Mouse (Mus musculus) embryonic facial prominence, embryonic 14.5 days (tissue): ENCODE data around the gene Pcsk2. TPM values are rescaled to one million over a fixed set of nuclear protein-coding genes. Genes with fewer than 3 reads are reported as not detected.

Experiments
- ATAC-seq: fragments of 200-750 bp; cut with Nextera tagmentation; 2 replicates; pipeline ENCODE4 v1.8.0; 2017; ENCODE audit warnings: low read depth, moderate number of reproducible peaks, moderate TSS enrichment
- DNase-seq: peaks from one replicate; pipeline ENCODE4 v3.0.0-alpha.2; 2015; ENCODE audit warnings: low spot score
- H3K27ac ChIP-seq: fragments of 300-500 bp; sonication (generic); replicated peaks from 2 replicates; pipeline ENCODE4 v1.5.1; 2014; ENCODE audit warnings: low read depth, mild to moderate bottlenecking, low read length, moderate library complexity
- H3K27me3 ChIP-seq: fragments of 300-500 bp; sonication (generic); replicated peaks from 2 replicates; pipeline ENCODE4 v1.6.1; 2014; ENCODE audit warnings: low read length; ENCODE audit not compliant: control insufficient read depth, insufficient read depth
- H3K36me3 ChIP-seq: fragments of 300-500 bp; sonication (generic); 2 replicates; pipeline ENCODE4 v1.6.1; 2014; ENCODE audit warnings: low read length, mixed read lengths; ENCODE audit not compliant: control insufficient read depth, insufficient read depth
- H3K4me1 ChIP-seq: fragments of 300-500 bp; sonication (generic); 2 replicates; pipeline ENCODE4 v1.6.1; 2014; ENCODE audit warnings: antibody characterized with exemption, low read length; ENCODE audit not compliant: control insufficient read depth, insufficient read depth
- H3K4me2 ChIP-seq: fragments of 300-500 bp; sonication (generic); 2 replicates; pipeline ENCODE4 v1.6.1; 2014; ENCODE audit warnings: low read depth, mild to moderate bottlenecking, low read length, moderate library complexity, mixed read lengths
- H3K4me3 ChIP-seq: fragments of 300-500 bp; sonication (generic); 2 replicates; pipeline ENCODE4 v1.5.1; 2014; ENCODE audit warnings: low read depth, mild to moderate bottlenecking, low read length
- H3K9ac ChIP-seq: fragments of 300-500 bp; sonication (generic); 2 replicates; pipeline ENCODE4 v1.6.1; 2014; ENCODE audit warnings: low read depth, mild to moderate bottlenecking, low read length, moderate library complexity, mixed read lengths
- H3K9me3 ChIP-seq: fragments of 300-500 bp; sonication (generic); 2 replicates; pipeline ENCODE4 v1.6.1; 2016; ENCODE audit warnings: low read length; ENCODE audit not compliant: control insufficient read depth
- WGBS: fragments of 180-500 bp; shearing (Covaris S2); extraction: QIAGEN DNeasy Blood & Tissue Kit; methylation state at CpG from one replicate; pipeline ENCODE4 v1.1.7; 2014; 5-methylcytosine and 5-hydroxymethylcytosine counted together
- polyA plus RNA-seq: library from polyadenylated mRNA; unstranded; fragments of >200 nt; fragmentation: Nextera tagmentation; extraction: Ambion mirVana; gene quantifications from 2 replicates; pipeline ENCODE4 v1.2.1, GENCODE M21; 2014

Gene Pcsk2
- polyA plus RNA-seq, 1 experiment from 2014 or later: 2.7 TPM

DNA sequence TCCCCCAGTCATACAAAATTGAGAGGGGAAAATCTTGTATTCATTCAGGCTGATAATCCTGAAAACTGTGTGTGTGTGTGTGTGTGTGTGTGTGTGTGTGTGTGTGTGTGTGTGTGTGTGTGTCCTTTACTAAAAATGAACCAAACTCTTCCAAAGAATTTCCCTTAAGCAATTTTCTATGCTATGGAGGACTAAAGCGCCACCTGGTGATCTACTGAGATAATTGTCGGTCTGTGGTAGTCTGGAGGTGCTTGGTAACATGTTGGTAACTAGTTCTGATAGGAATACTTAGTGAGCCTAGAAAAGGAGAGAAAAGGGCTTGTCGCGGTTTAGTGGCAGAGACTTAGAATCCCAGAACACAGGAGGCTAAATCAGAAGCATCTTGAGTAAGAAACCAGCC, 230.5 kb downstream of the Pcsk2 start:
- H3K36me3 ChIP-seq: no peaks in the 10 kb centered on the region
- H3K9me3 ChIP-seq: no peaks in the 10 kb centered on the region
- H3K4me3 ChIP-seq: no peak overlapping the region
- no peak overlapping the region for H3K9ac ChIP-seq
- no peaks in the 10 kb centered on the region for H3K4me1 ChIP-seq
- no peak overlapping the region for H3K27ac ChIP-seq
- ATAC-seq (no peak), DNase-seq (peak; percentile 68)
- H3K27me3 ChIP-seq: no peaks in the 10 kb centered on the region
- 2% methylated on average over 4 of the region's 4 CpGs for WGBS
- no peak overlapping the region for H3K4me2 ChIP-seq

DNA sequence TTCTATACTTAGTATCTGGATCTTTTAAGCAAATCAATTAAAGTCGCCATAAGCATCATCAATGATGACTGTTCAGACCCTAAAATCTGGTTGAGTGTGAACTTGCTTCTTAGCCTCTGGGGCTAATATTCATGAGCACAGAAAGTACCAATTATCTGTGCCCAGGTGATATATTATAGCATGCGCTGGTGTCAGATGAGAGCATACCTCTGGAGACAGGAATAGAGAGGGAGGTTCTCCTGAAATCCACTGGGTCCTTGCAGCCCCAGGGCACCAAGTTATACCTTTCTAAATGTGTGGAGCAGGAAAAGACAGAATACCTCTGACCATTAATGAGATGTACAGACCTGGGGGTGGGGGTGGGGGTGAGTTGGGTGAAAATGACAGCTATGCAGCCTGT, 234.4 kb downstream of the Pcsk2 start:
- DNase-seq: no peak
- no peak overlapping the region for H3K9ac ChIP-seq
- no peaks in the 10 kb centered on the region for H3K27me3 ChIP-seq
- no peaks in the 10 kb centered on the region for H3K4me1 ChIP-seq
- H3K4me2 ChIP-seq: no peak overlapping the region
- WGBS: 73% methylated on average over 2 of the region's 2 CpGs
- no peak for ATAC-seq
- no peak overlapping the region for H3K27ac ChIP-seq
- no peaks in the 10 kb centered on the region for H3K36me3 ChIP-seq
- H3K9me3 ChIP-seq: no peaks in the 10 kb centered on the region
- H3K4me3 ChIP-seq: no peak overlapping the region

- Histone ChIP-seq H3K9me3 (no peaks in the 10 kb centered on the region), H3K4me2 (no peak overlapping the region), H3K4me1 (no peaks in the 10 kb centered on the region), H3K36me3 (no peaks in the 10 kb centered on the region), H3K27me3 (no peaks in the 10 kb centered on the region), H3K4me3 (no peak overlapping the region), H3K9ac (no peak overlapping the region), H3K27ac (no peak overlapping the region)
- ATAC-seq: no peak
- DNase-seq: no peak
- WGBS: 82% methylated on average over 5 of the region's 5 CpGs
Measured at GRCm38 (mm10) chr2:143789911-143790310, 244.0 kb downstream of the Pcsk2 start.

DNA sequence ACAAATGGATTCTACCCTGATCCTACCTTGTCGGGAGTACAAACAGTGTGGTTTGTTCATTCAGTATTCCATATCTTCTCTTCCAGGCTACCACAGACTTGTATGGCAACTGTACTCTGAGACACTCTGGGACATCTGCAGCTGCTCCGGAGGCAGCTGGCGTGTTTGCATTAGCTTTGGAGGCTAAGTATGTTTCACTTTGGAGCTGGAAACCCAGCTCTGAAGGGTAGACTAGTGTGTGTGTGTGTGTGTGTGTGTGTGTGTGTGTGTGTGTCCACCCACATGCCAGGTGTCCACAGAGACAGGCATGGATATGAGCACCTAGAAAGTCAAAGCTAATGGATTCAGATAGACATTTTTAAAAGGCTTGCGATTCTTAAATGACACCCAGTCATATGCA, 249.9 kb downstream of the Pcsk2 start:
- Histone ChIP-seq H3K36me3 (no peaks in the 10 kb centered on the region), H3K27me3 (no peaks in the 10 kb centered on the region), H3K4me1 (no peaks in the 10 kb centered on the region), H3K4me2 (no peak overlapping the region), H3K9ac (no peak overlapping the region), H3K9me3 (no peaks in the 10 kb centered on the region), H3K27ac (no peak overlapping the region), H3K4me3 (no peak overlapping the region)
- ATAC-seq (no peak), DNase-seq (peak; percentile 29)
- WGBS: 83% methylated on average over 4 of the region's 4 CpGs

DNA sequence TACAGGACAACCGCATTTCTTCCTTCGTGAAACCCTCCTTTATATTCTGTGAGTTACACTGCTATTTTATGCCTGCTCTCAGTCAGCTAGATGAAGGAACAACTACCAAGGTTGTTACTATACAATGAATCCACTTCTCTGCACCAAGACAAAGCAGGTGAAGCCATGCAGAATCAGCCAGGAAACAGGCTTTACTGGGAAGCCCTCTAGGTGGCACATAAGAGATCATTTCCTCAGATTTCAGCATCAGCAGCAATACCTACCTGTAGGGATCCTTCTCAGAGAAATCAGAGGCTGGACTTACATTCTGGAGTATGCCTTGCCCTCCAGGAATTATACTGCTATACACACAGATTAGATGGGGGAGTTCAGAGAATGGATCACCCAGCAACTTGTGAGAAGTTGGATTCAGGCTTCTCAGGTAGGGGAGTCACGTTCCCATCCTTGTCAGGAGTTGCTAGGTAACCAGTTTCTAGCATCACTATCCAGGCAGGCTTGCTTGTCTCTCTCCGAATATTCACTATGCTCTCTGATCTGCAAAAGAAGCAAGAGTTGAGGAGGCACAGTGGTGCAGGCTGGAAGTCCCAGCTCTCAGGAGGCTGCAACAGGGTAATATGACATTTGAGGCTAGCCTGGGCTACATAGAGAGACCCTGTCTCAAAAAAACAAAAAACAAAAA, 250.5 kb downstream of the Pcsk2 start:
- no peaks in the 10 kb centered on the region for H3K9me3 ChIP-seq
- no peaks in the 10 kb centered on the region for H3K4me1 ChIP-seq
- H3K4me2 ChIP-seq: no peak overlapping the region
- H3K36me3 ChIP-seq: no peaks in the 10 kb centered on the region
- no peak overlapping the region for H3K27ac ChIP-seq
- no peak overlapping the region for H3K4me3 ChIP-seq
- H3K9ac ChIP-seq: no peak overlapping the region
- no peaks in the 10 kb centered on the region for H3K27me3 ChIP-seq
- DNase-seq: no peak
- 71% methylated on average over 4 of the region's 4 CpGs for WGBS
- no peak for ATAC-seq

GRCm38 (mm10) chr2:143801097-143801496, 255.1 kb downstream of the Pcsk2 start:
- Histone ChIP-seq H3K4me3 (no peak overlapping the region), H3K27me3 (no peaks in the 10 kb centered on the region), H3K4me1 (no peaks in the 10 kb centered on the region), H3K9me3 (no peaks in the 10 kb centered on the region), H3K4me2 (no peak overlapping the region), H3K9ac (no peak overlapping the region), H3K36me3 (no peaks in the 10 kb centered on the region), H3K27ac (no peak overlapping the region)
- peak; percentile 20 for DNase-seq
- no peak for ATAC-seq
- 41% methylated on average over 5 of the region's 5 CpGs for WGBS

GRCm38 (mm10) chr2:143806140-143806923, 260.4 kb downstream of the Pcsk2 start:
- no peaks in the 10 kb centered on the region for H3K9me3 ChIP-seq
- ATAC-seq: no peak
- H3K4me1 ChIP-seq: no peaks in the 10 kb centered on the region
- H3K27ac ChIP-seq: no peak overlapping the region
- H3K4me3 ChIP-seq: no peak overlapping the region
- H3K4me2 ChIP-seq: no peak overlapping the region
- H3K9ac ChIP-seq: no peak overlapping the region
- 61% methylated on average over 15 of the region's 15 CpGs for WGBS
- DNase-seq: no peak
- no peaks in the 10 kb centered on the region for H3K36me3 ChIP-seq
- H3K27me3 ChIP-seq: no peaks in the 10 kb centered on the region

- no peak overlapping the region for H3K4me3 ChIP-seq
- no peaks in the 10 kb centered on the region for H3K36me3 ChIP-seq
- H3K9me3 ChIP-seq: no peaks in the 10 kb centered on the region
- DNase-seq (peak; percentile 42), ATAC-seq (no peak)
- H3K9ac ChIP-seq: no peak overlapping the region
- 74% methylated on average over 9 of the region's 9 CpGs for WGBS
- H3K4me1 ChIP-seq: no peaks in the 10 kb centered on the region
- H3K27ac ChIP-seq: no peak overlapping the region
- H3K27me3 ChIP-seq: no peaks in the 10 kb centered on the region
- H3K4me2 ChIP-seq: no peak overlapping the region
Measured at GRCm38 (mm10) chr2:143806924-143807664, 261.1 kb downstream of the Pcsk2 start.
